Mouse (Mus musculus): ENCODE results near the gene Ccdc65.
"Not testable (repeated sequence)": the region's sequence is repeated elsewhere in the genome, so short reads cannot be mapped to it uniquely, and the experiment has no call there.

The Ccdc65 gene

DNA sequence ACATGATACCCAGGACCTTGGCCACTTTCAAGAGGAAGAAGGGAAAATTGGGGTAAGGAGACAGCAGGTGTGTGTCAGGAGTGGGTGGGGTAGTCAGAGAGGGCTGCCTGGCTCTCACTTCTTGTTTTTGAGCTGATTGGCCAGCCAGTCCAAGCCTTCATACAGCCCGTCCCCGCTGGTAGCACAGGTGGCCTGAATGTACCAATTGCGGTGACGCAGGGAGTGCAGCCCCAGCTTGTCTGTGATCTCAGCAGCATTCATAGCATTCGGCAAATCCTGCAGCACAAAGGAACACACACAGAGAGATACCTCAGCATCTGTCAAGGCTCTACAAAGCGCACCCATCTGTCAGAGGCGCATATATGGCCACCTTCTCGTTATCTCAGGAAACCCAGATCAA lies 32.2 kb downstream of the Ccdc65 start:
- DNase-seq: no peak

DNA sequence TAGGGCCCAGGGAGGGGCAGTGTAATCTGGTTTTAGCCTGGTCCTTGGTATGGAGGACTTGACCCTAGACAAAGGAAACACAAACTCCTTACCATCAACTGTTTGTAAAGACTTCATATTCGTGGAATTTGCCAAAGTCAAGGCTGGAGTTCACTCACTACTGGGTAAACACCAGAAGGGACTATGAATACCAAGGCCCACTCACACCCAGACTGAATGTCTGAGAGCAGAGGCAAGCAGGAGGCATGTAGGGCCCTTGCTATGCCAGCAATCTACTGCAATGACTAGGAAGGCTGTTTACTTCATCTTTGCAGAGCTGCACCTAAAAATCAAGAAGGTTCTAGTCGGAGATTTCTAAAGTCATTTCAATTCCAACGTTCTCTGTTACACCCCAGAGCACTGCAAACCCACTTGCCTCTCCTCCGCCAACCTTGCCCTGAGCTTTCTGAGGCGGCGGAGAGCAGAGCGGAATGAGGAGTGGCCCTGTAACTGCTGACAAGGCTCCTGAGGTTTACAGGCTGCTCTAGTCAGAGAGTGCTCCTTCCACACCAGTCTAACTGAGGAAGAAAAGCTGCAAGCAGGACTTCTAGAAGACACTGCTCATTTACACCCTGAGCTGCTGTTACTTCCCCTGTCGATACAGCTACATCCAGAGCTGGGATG lies 34.9 kb downstream of the Ccdc65 start:
- no peak for DNase-seq

DNA sequence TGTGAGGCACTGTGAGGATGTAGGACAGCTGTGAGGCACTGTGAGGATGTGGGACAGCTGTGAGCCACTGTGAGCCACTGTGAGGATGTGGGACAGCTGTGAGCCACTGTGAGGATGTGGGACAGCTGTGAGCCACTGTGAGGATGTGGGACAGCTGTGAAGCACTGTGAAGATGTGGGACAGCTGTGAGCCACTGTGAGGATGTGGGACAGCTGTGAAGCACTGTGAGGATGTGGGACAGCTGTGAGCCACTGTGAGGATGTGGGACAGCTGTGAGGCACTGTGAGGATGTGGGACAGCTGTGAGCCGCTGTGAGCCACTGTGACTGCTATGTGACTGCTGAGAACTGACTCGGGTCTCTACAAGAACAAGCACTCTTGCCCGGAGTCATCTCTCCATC lies 35.9 kb downstream of the Ccdc65 start:
- DNase-seq: not testable (repeated sequence)

DNA sequence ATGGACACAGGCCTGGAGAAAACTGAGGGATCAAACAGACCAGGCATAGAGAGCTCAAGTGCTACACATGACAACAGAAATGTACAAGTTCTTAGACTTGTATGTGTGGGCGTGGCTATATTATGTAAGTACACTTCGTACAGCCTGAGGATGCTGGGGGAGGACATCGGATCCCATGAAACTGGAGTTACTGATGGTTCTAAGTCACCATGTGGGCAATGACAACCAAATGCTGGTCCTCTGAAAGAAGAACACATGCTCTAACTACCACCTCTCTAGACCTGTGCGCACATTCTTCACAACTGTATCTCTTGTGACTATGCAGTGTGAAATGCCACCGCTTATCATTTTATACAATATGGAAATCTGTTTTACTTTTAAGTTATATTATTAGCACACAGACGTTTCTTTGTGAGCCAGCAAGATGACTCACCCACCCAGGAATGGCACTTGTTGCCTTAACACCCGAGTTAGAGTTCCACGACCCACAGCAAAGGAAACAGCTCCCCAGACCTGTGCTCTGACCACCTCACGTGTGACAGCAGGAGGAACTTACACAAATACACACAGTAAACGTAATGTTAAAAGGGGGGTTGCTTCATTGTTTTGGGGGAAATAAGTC lies 38.4 kb downstream of the Ccdc65 start:
- DNase-seq: no peak

DNA sequence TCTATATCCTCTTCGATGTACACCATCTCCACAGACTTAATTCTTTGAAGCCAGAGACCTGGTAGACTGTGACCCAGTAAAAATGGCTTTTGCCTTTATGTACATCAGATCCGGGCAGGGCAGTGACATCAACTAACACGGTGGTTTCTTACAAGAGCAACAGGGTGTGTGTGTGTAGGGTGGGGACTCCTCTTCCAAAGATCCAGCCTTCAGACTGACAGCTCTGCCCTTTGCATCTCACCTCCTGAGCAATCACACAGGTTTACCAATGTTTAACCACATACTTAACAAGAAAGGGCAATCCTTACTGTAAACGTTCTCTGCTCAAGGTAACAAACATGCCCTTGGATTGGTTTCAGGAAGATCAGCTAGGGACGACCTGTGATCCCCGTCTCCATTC lies 39.3 kb downstream of the Ccdc65 start:
- DNase-seq: no peak

DNA sequence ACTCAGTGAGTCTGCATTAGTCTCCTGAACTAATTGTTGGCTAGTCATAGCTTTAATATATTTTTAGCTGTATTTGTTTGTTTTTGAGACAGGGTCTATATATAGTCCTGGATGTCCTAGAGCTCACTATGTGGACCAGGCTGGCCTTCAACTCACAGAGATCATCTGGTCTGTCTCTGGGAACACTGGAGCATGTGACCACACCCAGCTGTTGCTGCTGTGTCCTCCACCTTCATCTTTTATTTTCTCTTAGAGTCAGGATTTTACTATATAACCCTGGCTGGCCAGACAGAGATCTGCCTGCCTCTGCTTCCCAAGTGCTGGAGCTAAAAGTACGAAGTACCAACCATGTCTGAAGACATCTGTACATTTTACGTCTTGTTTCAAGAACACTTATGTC lies 41.1 kb downstream of the Ccdc65 start:
- DNase-seq: no peak

DNA sequence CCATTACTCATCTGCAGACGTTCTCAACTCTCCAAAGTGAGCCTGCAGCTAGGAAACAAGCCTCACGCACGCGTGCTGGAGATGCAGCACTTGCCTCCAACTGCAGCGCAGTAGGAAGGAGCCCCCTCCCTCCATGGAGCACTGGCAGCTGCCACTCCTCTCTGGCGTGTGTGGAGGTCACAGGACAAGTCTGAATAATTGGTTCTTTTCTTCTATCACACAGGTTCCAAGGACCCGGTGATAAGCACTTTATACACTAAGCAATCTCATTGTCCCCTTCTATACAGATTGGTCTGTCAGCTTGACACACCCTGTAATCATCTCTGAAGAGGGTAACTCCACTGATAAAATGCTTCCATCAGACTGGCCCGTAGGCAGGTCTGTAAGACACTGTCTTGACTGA lies 45.0 kb downstream of the Ccdc65 start:
- no peak for DNase-seq

DNA sequence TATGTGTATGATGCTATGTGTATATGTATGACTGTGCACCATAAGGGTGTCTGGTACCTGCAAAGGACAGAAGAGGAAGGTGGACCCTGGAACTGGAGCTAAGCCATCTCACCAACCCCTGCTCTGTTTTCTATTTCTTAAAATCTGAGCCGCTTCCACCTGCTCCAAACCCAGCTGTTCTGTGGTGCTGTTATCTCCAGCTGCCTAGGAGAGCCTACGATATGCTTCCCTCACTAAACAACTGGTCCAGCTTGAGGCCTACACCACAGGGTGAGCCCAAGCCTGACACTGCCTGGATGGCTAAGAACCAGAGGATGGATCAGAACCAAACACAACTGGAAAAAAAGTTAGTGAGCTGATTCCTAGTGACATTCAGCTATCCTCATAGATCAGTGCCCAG lies 46.1 kb downstream of the Ccdc65 start:
- no peak for DNase-seq

DNA sequence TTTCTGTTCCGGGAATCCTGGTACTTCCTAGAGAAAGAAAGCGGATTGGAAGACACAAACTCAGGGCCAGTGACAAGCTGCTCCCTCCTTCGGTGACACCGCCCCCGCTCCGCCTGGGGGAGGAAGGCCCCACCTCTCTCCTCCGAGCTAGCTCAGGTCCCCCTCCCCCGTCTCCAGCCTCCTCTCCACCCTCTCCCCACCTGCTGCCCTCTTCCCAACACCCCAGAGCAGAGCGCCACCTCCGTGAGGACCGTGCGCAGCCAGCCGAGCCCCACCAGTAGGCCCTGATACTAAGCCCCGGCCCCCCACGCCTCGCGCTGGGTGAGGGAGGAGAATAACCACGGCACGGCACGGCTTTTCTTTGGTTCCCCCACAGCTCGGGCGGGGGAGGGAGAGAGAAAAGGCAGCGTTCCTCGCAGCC lies 54.2 kb downstream of the Ccdc65 start:
- peak; percentile 66 for DNase-seq

DNA sequence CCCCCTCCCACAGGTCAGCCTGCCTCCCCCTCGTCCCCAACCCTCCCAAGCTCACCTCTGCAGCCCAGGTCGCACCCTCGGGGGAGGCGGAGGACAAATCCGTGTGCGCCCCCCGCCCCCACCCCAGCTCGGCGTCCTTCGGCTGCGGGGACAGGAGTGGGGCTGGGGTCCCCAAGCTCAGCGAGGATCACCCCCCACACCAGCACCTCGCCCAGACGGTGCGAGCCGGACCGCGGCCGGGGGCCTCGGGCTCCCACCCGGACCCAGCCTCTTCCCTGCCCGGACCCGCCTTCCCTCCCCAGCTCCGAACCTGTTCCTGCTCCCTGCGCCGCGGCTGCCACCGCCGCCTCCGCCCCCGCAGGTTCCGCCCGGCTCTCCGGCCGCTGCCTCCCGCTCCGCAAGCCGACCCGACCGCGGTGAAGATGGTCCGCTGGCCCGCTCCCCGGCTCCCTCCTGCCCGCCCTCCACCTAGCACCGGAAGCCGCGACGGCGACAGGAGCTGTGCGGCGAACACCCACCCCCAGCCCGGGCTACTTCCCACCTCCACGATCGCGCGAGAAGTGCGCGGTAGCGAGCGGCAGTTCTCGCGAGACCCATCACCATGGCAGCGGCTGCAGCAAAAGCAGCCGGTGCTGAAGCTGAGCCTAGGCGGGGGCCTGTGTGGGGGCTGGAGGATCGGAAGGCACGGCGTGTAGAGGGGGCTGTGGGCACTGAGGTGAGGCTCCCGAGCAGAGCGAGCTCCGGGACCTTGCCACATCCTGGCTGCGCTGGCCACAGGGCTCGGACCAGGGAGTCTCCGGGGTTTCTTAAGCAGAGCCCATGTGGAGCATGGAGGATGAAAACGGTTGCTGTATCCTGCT lies 54.9 kb downstream of the Ccdc65 start, which contains the start of gene Arf3:
TSS of gene Arf3 (minus strand) at position 545 of the 860 bp plus-strand sequence.
- DNase-seq: peak; percentile 93

DNA sequence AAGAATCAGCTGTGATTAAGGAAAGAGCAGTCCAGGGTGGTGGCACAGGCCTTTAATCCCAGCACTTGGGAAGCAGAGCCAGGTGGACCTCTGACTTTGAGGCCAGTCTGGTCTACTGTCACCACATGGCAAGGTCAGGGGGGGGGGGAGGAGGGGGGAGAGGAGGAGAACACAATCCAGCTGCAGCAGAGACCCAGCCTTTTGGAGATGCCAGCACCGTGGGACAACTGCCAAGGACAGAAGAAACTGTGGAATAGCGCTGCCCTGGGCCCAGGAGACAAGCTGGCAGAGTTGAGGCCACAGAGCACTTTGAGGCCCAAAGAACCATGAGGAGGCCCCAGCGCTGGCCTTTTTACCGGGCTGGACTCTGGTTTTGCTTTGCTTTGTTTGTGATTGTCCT lies 57.9 kb downstream of the Ccdc65 start:
- DNase-seq: no peak

DNA sequence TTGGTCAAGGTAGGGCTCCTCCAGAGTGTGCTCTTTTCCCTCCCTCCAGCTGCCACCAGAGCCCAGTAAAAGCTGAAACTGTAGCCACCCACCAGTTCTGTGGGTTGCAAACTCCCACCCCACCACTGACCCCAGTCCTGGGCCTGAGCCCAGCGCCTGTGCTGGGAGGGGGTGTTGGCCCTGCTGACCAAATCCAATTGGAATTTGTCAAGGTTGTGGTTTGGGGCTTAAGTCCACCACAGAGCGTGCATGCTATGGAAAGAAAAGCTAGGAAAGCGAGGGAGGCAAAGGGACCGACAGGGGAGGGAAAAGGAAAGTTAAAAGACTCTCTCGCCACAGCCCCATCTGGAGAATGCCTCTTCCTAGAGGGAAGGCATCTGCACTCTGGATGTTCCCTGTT lies 60.3 kb downstream of the Ccdc65 start:
- no peak for DNase-seq

DNA sequence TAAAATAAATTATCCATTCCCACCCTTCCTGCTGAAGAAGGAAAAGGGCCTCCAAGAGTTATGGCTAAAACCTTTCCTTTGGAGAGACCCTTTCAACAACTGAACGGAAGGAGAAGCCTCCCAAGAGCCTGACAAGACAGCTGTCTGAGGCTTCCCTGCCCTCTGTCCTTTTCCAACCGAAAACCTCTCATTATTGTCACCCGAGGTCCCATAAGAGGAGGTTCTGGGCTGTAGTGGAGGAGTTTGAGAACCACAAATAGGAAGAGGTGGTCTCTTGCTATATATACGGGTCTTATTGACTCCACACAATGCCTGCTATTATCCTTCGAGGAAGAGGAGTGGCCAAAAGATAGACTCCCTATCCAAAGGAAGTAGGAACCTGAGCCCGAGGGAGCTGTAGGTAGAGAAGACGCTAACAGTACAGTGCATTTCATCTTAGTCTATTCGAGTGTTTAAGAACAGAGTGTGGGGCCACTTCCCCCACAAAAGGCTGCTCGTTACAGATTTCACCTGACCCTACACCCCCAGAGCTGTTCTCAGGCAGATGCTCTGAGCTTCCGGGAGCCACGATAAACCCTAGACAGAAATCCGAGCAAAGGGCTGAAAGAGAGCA lies 63.9 kb downstream of the Ccdc65 start:
- no peak for DNase-seq

DNA sequence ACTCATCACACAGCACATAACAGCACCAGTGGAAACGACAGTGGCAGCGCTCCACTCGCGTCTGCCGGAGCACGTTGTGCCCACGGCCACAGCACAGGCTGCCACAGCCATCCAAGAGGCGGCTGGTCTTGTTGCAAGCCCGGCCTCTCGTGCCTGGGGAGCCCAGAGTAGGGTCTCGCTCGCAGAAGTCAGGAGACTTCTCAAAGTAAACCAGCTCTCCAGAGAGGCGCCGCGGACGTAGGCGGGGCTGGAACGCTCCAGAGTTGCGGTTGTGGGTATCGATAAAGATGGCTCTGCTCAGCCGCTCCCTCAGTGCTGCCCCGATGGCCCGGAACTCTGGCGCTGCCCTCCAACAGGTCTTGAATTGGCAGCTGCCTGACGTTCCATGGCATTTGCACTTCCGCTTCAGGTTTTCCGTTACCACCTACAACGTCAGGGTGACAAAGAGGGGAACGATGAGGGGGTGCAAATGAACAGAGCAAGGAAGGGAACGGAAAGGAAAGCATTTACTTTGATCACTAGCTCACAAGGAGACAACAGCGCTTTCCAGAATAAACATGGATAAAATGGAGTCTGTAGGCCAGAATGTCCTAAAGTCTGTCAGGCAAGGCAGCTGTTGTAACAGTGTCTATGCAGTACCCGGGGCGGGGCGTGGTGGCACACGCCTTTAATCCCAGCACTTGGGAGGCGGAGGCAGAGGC lies 64.7 kb downstream of the Ccdc65 start:
- no peak for DNase-seq

Measured in cerebellum, adult 8-10 months (tissue).